Mouse (Mus musculus) liver, embryonic 12.5 days (tissue): ENCODE data around the gene Sun2. TPM values are rescaled to one million over a fixed set of nuclear protein-coding genes. Genes with fewer than 3 reads are reported as not detected.

ENCODE experiments used
- ATAC-seq: fragments of 200-750 bp; cut with Nextera tagmentation; 2 replicates; pipeline ENCODE4 v1.8.0; 2017; ENCODE audit warnings: moderate number of reproducible peaks, mild to moderate bottlenecking, moderate library complexity
- H3K27ac ChIP-seq: fragments of 300-500 bp; sonication (generic); 2 replicates; pipeline ENCODE4 v1.5.1; 2016; ENCODE audit warnings: mild to moderate bottlenecking
- H3K27me3 ChIP-seq: fragments of 300-500 bp; sonication (generic); replicated peaks from 2 replicates; pipeline ENCODE4 v1.6.1; 2016; ENCODE audit warnings: mild to moderate bottlenecking, moderate library complexity
- H3K36me3 ChIP-seq: fragments of 300-500 bp; sonication (generic); 2 replicates; pipeline ENCODE4 v1.6.1; 2016; ENCODE audit warnings: mild to moderate bottlenecking, moderate library complexity
- H3K4me1 ChIP-seq: fragments of 300-500 bp; sonication (generic); 2 replicates; pipeline ENCODE4 v1.6.1; 2016
- H3K4me2 ChIP-seq: fragments of 300-500 bp; sonication (generic); 2 replicates; pipeline ENCODE4 v1.6.1; 2016; ENCODE audit warnings: mild to moderate bottlenecking, moderate library complexity
- H3K4me3 ChIP-seq: fragments of 300-500 bp; sonication (generic); 2 replicates; pipeline ENCODE4 v1.5.1; 2016; ENCODE audit warnings: mild to moderate bottlenecking, moderate library complexity
- H3K9ac ChIP-seq: fragments of 300-500 bp; sonication (generic); 2 replicates; pipeline ENCODE4 v1.6.1; 2016; ENCODE audit warnings: mild to moderate bottlenecking, moderate library complexity
- H3K9me3 ChIP-seq: fragments of 300-500 bp; sonication (generic); replicated peaks from 2 replicates; pipeline ENCODE4 v1.6.1; 2016; ENCODE audit warnings: mild to moderate bottlenecking, moderate library complexity
- WGBS: fragments of 180-500 bp; shearing (Covaris S2); methylation state at CpG from one replicate; pipeline ENCODE4 v1.1.7; 2016; ENCODE audit not compliant: insufficient replicate concordance; 5-methylcytosine and 5-hydroxymethylcytosine counted together
- polyA plus RNA-seq: library from polyadenylated mRNA; unstranded; fragments of >200 nt; fragmentation: Nextera tagmentation; extraction: Ambion mirVana; gene quantifications from 2 replicates; pipeline ENCODE4 v1.2.1, GENCODE M21; 2016

The Sun2 gene
- polyA plus RNA-seq, 1 experiment from 2014 or later: 2.9 TPM

DNA sequence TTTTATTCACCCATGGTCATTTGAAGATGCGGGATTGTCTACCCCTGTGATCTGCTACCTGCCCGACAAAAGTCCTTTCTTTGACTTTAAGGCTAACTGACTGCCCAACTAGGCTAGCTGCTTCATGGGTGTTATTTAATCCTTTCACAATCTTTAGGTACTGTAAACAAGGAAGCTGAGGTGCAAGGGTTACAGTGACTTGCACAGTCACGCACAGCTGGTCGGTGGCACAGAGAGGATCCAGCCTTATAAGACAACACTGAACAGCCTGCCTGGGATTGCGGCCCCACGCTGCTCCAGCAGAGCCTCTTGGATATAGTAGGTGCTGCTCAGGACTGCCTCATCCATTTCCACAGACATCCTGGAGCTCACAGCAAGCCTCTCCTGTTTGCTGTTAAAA, 59.2 kb downstream of the Sun2 start:
- no peak for ATAC-seq
- peak overlapping the region; percentile 90 for H3K4me2 ChIP-seq
- peaks cover 75% of the 10 kb centered on the region for H3K4me1 ChIP-seq
- H3K9me3 ChIP-seq: no peaks in the 10 kb centered on the region
- WGBS: 67% methylated on average over 6 of the region's 6 CpGs
- peak overlapping the region; percentile 96 for H3K4me3 ChIP-seq
- H3K9ac ChIP-seq: peak overlapping the region; percentile 98
- peak overlapping the region; percentile 96 for H3K27ac ChIP-seq
- H3K27me3 ChIP-seq: no peaks in the 10 kb centered on the region
- H3K36me3 ChIP-seq: peaks cover 39% of the 10 kb centered on the region

DNA sequence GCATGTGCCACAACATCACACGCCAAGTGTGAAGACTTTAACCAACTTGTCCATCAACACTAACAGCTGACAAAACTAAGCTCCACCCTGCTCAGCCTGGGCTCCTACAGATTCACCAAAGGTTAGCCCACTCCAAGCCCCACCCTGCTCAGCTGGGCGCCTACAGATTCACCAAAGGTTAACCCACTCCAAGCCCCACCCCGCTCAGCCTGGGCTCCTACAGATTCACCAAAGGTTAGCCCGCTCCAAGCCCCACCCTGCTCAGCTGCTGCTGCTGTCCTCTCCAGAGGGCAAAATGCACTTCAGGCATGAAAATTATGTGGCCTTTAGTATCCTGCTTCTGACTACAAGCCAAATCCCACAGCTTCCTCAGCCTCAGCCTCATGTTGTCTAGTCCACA, 60.4 kb downstream of the Sun2 start:
- peaks cover 50% of the 10 kb centered on the region for H3K36me3 ChIP-seq
- H3K27me3 ChIP-seq: no peaks in the 10 kb centered on the region
- no peaks in the 10 kb centered on the region for H3K9me3 ChIP-seq
- H3K9ac ChIP-seq: no peak overlapping the region; the same call in 1 of the 2 replicates
- peak; percentile 62; the same call in 1 of the 2 replicates for ATAC-seq
- WGBS: 60% methylated on average over 4 of the region's 4 CpGs
- peak overlapping the region; percentile 96 for H3K27ac ChIP-seq
- H3K4me3 ChIP-seq: no peak overlapping the region; the same call in 1 of the 2 replicates
- peaks cover 74% of the 10 kb centered on the region for H3K4me1 ChIP-seq
- H3K4me2 ChIP-seq: peak overlapping the region; percentile 90

DNA sequence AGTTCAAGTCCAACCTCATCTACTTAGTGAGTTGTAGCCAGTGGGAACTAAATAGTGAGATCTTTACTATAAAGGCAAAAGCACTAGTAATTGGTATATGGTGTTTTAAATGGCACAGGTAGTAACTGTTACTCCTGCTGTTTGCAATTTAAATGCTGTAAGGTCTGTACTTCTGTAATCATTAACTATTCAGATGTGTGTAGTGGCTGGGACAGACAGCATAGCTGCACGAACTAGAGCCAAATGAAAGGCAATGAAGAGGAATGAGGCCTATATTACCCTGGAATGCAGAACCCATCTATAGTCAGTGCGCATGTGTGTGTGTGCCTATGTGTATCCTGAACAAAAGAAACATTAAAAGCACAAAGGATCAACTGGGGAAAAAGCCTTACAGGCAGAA, 64.4 kb downstream of the Sun2 start:
- no peak overlapping the region for H3K9ac ChIP-seq
- H3K4me2 ChIP-seq: no peak overlapping the region
- H3K27ac ChIP-seq: 0 out of 2 replicates have a peak overlapping the region, but pooled peaks have one; percentile 25
- peaks cover 37% of the 10 kb centered on the region for H3K4me1 ChIP-seq
- H3K4me3 ChIP-seq: no peak overlapping the region
- no peaks in the 10 kb centered on the region for H3K9me3 ChIP-seq
- ATAC-seq: no peak
- 75% methylated on average over 2 of the region's 2 CpGs for WGBS
- H3K27me3 ChIP-seq: no peaks in the 10 kb centered on the region
- peaks cover 83% of the 10 kb centered on the region for H3K36me3 ChIP-seq

Other genes starting within 250 kb of the Sun2 start
- gene Kcnj4, start 237.3 kb downstream of the Sun2 start, polyA plus RNA-seq: not detected in 2 replicates
- gene Kdelr3, start 226.1 kb downstream of the Sun2 start, polyA plus RNA-seq: 8.4 and 10.7 TPM in 2 replicates
- 18.6 and 19.9 TPM in 2 replicates for gene Ddx17, start 195.8 kb downstream of the Sun2 start, polyA plus RNA-seq
- gene Dmc1, start 137.4 kb downstream of the Sun2 start, polyA plus RNA-seq: 0.52 and 0.69 TPM in 2 replicates
- gene Fam227a, start 83.6 kb downstream of the Sun2 start, polyA plus RNA-seq: 0.20 and 0.37 TPM in 2 replicates
- 20.3 and 21.8 TPM in 2 replicates for gene Cby1, start 83.3 kb downstream of the Sun2 start, polyA plus RNA-seq
- 209 and 217 TPM in 2 replicates for gene Tomm22, start 71.7 kb downstream of the Sun2 start, polyA plus RNA-seq
- 37.7 and 38.3 TPM in 2 replicates for gene Josd1, start 54.6 kb downstream of the Sun2 start, polyA plus RNA-seq
- gene Gtpbp1, start 51.7 kb downstream of the Sun2 start, polyA plus RNA-seq: 48.3 and 50.0 TPM in 2 replicates
- 13.5 and 14.0 TPM in 2 replicates for gene Dnal4, start 35.3 kb upstream of the Sun2 start, polyA plus RNA-seq
- gene Nptxr, start 62.2 kb upstream of the Sun2 start, polyA plus RNA-seq: 0.24 and 0.31 TPM in 2 replicates
- not detected in 2 replicates for gene Npcd, start 91.7 kb upstream of the Sun2 start, polyA plus RNA-seq
- gene Cbx6, start 92.2 kb upstream of the Sun2 start, polyA plus RNA-seq: 11.2 and 11.7 TPM in 2 replicates
- 54.7 and 57.4 TPM in 2 replicates for gene Apobec3, start 149.1 kb upstream of the Sun2 start, polyA plus RNA-seq
- gene Cbx7, start 228.6 kb upstream of the Sun2 start, polyA plus RNA-seq: 1.8 and 2.0 TPM in 2 replicates